Mouse (Mus musculus) bone marrow macrophage, adult 2 months (primary cell): ENCODE measurements at regions not wholly inside any gene's neighbourhood (a gene's known extent, or its start where the extent isn't known, plus 50 kb on each side); places are given as distances from the start of the nearest gene placed in this dataset.

Experiments used
- CTCF ChIP-seq: IDR thresholded peaks from 2 replicates; pipeline ENCODE4 v1.5.1; 2012; ENCODE audit warnings: low read depth, mild to moderate bottlenecking, low read length, moderate library complexity
- POLR2A ChIP-seq: IDR thresholded peaks from 2 replicates; pipeline ENCODE4 v1.6.1; 2012; ENCODE audit warnings: mild to moderate bottlenecking, low read depth, low read length, borderline replicate concordance

- TF ChIP-seq CTCF (no peak), POLR2A (no peak)
Observed at GRCm38 (mm10) chr17:4813232-4813631, 180.9 kb upstream of the Arid1b start.
